Mouse (Mus musculus) lung, embryonic 15.5 days (tissue): ENCODE results near the gene Msx2. TPM values are rescaled to one million over a fixed set of nuclear protein-coding genes. Genes with fewer than 3 reads are reported as not detected.

Experiments
- ATAC-seq: fragments of 200-750 bp; cut with Nextera tagmentation; 2 replicates; pipeline ENCODE4 v1.8.0; 2017; ENCODE audit warnings: moderate number of reproducible peaks, borderline replicate concordance; ENCODE audit not compliant: low FRiP score, low TSS enrichment; ENCODE audit errors: extremely low read depth
- H3K27ac ChIP-seq: fragments of 300-500 bp; sonication (generic); 2 replicates; pipeline ENCODE4 v1.5.1; 2015; ENCODE audit warnings: moderate library complexity, mild to moderate bottlenecking, inconsistent platforms
- H3K27me3 ChIP-seq: fragments of 300-500 bp; sonication (generic); 2 replicates; pipeline ENCODE4 v1.6.1; 2015; ENCODE audit warnings: inconsistent platforms
- H3K36me3 ChIP-seq: fragments of 300-500 bp; sonication (generic); 2 replicates; pipeline ENCODE4 v1.6.1; 2015; ENCODE audit warnings: inconsistent platforms
- H3K4me1 ChIP-seq: fragments of 300-500 bp; sonication (generic); 2 replicates; pipeline ENCODE4 v1.6.1; 2015; ENCODE audit warnings: inconsistent platforms
- H3K4me2 ChIP-seq: fragments of 300-500 bp; sonication (generic); 2 replicates; pipeline ENCODE4 v1.6.1; 2015; ENCODE audit warnings: inconsistent platforms, mild to moderate bottlenecking, moderate library complexity
- H3K4me3 ChIP-seq: fragments of 300-500 bp; sonication (generic); 2 replicates; pipeline ENCODE4 v1.5.1; 2015; ENCODE audit warnings: mild to moderate bottlenecking, inconsistent platforms
- H3K9ac ChIP-seq: fragments of 300-500 bp; sonication (generic); 2 replicates; pipeline ENCODE4 v1.6.1; 2015; ENCODE audit warnings: inconsistent platforms
- H3K9me3 ChIP-seq: fragments of 300-500 bp; sonication (generic); 2 replicates; pipeline ENCODE4 v1.6.1; 2016; ENCODE audit warnings: inconsistent platforms
- WGBS: fragments of 180-500 bp; shearing (Covaris S2); methylation state at CpG from one replicate; pipeline ENCODE4 v1.1.7; 2015; 5-methylcytosine and 5-hydroxymethylcytosine counted together
- polyA plus RNA-seq: library from polyadenylated mRNA; unstranded; fragments of >200 nt; fragmentation: Nextera tagmentation; extraction: Ambion mirVana; gene quantifications from 2 replicates; pipeline ENCODE4 v1.2.1, GENCODE M21; 2015

Gene Msx2
- polyA plus RNA-seq = 0.52 and 0.70 TPM in 2 replicates

DNA sequence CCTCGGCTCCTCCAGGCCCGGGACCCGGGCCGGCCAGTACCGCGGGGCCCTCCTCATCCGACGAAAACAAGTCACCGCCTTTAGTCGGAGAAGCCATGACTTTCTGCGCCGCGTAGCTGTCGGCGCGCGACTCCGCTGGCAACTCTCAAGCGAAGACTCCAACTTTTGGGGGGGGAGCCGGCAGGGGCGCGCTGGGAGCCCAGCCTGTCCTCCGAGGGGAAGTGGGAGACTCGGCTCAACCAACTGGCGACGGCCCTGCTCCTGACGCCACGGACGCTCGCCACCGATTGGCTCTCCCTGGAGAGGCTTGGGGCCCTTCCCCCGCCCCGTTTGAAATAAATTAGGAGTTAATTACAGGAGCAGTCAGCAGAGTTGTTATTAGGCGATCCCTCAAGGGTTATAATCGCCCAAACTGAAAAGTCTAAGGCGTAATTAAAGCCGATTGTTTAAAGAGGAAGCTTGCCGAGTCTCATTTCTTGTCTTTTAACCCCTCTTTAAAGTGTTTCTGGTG lies at the start of gene Msx2:
Gene Msx2, minus strand, starts transcription at position 461 of the 511 bp plus-strand sequence.
- H3K9ac ChIP-seq = peak within 1 kb of the TSS; percentile 46
- H3K27me3 ChIP-seq = peaks cover 99% of the 10 kb centered on the region
- peak within 1 kb of the TSS; percentile 53 for H3K4me3 ChIP-seq
- ATAC-seq = peak; percentile 89; the same call in 1 of the 2 replicates
- no peak within 1 kb of the TSS for H3K27ac ChIP-seq
- no peaks in the 10 kb centered on the region for H3K9me3 ChIP-seq
- peaks cover 25% of the 10 kb centered on the region for H3K4me1 ChIP-seq
- H3K4me2 ChIP-seq = peak within 1 kb of the TSS; percentile 98
- H3K36me3 ChIP-seq = no peaks in the 10 kb centered on the region
- WGBS = under 1% methylated on average over 38 of the region's 38 CpGs

DNA sequence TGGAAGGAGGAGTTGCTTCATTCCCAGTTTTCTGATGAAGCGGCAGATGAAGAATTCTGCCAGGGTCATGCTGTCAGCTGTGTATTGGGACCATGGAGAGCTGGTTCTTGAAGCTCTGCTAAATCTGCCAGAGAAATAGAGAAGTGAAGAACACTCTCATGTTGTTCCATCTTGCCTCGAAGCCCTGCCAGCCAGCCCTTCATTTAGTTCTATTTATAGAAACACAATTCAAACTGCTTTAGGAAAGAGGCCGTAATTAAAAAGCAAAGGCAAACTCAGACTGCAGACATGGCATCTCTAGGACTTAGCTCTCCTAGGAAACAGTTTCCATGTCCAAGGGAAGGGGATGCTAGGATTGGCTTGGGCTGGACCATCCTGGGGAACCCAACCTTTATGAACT lies 48.6 kb upstream of the Msx2 start:
- WGBS = 56% methylated on average over 3 of the region's 3 CpGs
- H3K9ac ChIP-seq = no peak overlapping the region
- ATAC-seq = no peak
- no peaks in the 10 kb centered on the region for H3K36me3 ChIP-seq
- no peaks in the 10 kb centered on the region; the same call in 1 of the 2 replicates for H3K9me3 ChIP-seq
- H3K27me3 ChIP-seq = no peaks in the 10 kb centered on the region
- no peak overlapping the region for H3K4me2 ChIP-seq
- no peak overlapping the region for H3K4me3 ChIP-seq
- H3K27ac ChIP-seq = no peak overlapping the region
- H3K4me1 ChIP-seq = no peaks in the 10 kb centered on the region

DNA sequence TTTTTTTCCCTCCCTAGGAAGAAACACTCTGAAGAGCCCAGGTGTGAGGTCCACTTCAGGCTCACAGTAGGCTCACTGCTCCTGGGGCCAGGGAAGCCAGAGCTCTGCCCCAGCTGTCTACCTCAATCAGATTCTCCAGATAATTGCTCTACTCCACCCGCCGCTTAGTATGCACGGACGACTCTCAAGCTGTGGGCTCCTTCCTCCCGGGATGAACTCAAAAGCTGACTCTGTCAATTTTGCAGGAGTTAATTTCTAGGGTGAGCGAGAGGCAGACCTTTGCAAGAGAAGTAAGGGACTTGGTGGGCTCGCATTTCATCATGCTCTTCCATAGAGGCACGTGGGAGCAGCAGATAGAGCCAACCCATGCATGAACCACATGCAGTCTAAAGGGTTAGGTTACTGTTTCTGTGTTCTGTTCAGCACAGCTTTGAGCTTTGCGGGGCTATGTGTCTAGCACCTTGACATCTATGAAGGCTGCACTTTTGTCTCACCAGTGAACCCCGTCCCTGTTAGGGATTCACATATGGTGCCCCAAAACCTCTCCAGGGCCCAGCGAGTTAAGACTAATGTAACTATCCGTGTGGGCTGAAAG lies 47.6 kb upstream of the Msx2 start:
- Histone ChIP-seq H3K4me3 (no peak overlapping the region), H3K4me2 (no peak overlapping the region), H3K9ac (no peak overlapping the region), H3K27ac (no peak overlapping the region), H3K4me1 (no peaks in the 10 kb centered on the region), H3K36me3 (no peaks in the 10 kb centered on the region), H3K27me3 (no peaks in the 10 kb centered on the region), H3K9me3 (no peaks in the 10 kb centered on the region; the same call in 1 of the 2 replicates)
- ATAC-seq = no peak
- 60% methylated on average over 12 of the region's 12 CpGs for WGBS

DNA sequence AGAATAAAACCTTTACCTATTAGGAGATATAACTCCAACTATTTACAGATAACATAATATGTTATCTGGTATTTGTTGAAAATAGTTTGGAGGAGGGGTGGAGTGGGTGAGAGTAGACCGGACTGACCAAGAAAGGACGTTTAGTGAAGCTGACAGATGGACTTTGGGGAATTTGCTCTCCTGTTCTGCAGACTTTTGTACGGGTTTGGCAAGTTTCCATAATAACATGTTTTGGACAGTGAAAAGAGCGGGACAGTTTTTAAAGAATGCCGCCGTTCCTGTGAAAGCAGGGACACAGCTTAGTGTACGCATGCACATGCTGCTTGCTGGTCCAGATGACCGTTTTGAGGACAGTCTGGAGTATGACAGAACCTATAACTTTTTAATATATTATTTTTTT lies 46.9 kb upstream of the Msx2 start:
- no peaks in the 10 kb centered on the region for H3K36me3 ChIP-seq
- H3K4me3 ChIP-seq = no peak overlapping the region
- no peak overlapping the region for H3K9ac ChIP-seq
- WGBS = 35% methylated on average over 8 of the region's 8 CpGs
- no peak overlapping the region for H3K27ac ChIP-seq
- H3K4me2 ChIP-seq = no peak overlapping the region
- no peaks in the 10 kb centered on the region for H3K27me3 ChIP-seq
- no peaks in the 10 kb centered on the region; the same call in 1 of the 2 replicates for H3K9me3 ChIP-seq
- ATAC-seq = no peak
- H3K4me1 ChIP-seq = no peaks in the 10 kb centered on the region

DNA sequence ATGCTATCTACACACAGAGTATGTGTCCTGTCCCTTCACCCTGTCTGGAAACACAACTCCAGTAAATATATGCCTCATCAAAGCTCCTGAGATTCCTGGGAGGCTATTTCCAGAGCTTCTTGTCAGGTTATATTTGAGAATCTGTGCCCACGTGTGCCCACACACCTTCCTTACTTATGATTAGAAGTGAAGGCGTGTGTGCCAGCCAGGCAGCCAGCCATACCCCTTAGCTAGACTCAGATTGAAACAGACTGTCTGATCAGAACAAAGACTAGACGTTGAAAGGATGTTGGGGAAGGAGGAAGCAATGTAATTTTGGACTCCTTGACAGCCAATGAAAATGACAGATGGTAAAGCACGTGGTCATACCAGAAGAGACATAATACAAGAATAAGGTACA lies 45.4 kb upstream of the Msx2 start:
- WGBS = 65% methylated on average over 4 of the region's 4 CpGs
- Histone ChIP-seq H3K4me2 (no peak overlapping the region), H3K9me3 (no peaks in the 10 kb centered on the region; the same call in 1 of the 2 replicates), H3K4me3 (no peak overlapping the region), H3K9ac (no peak overlapping the region), H3K4me1 (no peaks in the 10 kb centered on the region), H3K27ac (no peak overlapping the region), H3K27me3 (no peaks in the 10 kb centered on the region), H3K36me3 (no peaks in the 10 kb centered on the region)
- ATAC-seq = no peak

DNA sequence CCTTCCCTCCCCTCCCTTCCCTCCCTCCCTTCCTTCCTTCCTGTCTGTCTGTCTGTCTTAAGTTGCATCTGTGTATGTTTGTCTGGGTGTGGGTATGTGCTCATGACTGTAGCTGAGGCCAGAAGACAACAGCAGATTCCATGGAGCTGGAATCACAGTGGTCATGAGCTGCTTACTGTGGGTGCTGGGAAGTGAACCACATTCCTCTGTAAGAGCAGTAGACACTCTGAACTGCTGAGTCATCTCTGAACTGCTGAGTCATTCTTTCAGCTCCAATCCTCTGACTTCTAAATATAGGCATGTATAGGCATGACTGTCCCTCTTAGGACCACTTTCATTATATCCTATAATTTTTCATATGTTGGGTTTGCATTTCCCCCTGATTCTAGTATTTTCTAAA lies 41.7 kb upstream of the Msx2 start:
- Histone ChIP-seq H3K4me2 (no peak overlapping the region), H3K27me3 (no peaks in the 10 kb centered on the region), H3K9ac (no peak overlapping the region), H3K4me1 (no peaks in the 10 kb centered on the region), H3K4me3 (no peak overlapping the region), H3K27ac (no peak overlapping the region), H3K36me3 (no peaks in the 10 kb centered on the region), H3K9me3 (no peaks in the 10 kb centered on the region; the same call in 1 of the 2 replicates)
- no peak for ATAC-seq

DNA sequence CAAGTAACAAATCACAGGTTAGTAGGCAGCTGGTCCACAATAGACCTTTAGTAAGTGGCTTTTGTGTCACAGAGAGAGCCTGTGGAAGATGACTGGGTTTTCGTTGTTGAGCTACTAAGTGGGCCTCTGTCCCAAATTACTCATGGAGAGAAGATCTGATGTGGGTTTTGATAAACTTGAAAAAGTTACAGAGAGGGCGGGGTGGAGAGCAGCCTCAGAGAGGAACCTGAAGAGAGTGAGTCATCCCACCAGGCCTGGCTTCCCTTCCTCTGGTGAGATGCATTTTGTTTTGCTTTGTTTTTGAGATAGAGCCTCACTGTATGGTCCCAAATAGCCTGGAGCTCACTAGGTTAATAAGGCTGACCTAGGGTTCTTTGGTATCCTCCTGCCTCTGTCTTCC lies 38.5 kb upstream of the Msx2 start:
- H3K4me2 ChIP-seq = no peak overlapping the region
- no peaks in the 10 kb centered on the region for H3K4me1 ChIP-seq
- no peak overlapping the region for H3K27ac ChIP-seq
- no peak overlapping the region for H3K9ac ChIP-seq
- H3K36me3 ChIP-seq = no peaks in the 10 kb centered on the region
- ATAC-seq = no peak
- H3K9me3 ChIP-seq = no peaks in the 10 kb centered on the region; the same call in 1 of the 2 replicates
- WGBS = 78% methylated on average over 2 of the region's 2 CpGs
- no peaks in the 10 kb centered on the region for H3K27me3 ChIP-seq
- no peak overlapping the region for H3K4me3 ChIP-seq

DNA sequence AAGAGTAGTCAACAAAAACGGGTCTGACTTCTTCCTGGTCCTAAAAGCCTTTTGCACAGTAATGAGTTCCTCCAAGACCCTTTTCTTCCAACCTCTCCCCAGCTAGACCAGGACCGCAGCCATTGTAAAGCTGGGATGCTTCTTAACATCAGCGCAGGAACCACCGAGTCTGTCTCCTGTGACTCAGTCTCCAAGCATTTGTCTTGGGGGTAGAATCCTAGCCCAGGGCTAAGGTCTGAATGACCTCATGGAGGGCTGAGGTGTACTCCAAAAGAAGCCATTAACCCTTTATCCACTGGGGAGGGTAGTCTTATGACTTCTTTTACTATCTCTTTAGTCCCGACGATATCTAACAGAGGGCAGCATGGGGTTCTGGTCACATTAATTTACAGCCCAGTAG lies 29.5 kb upstream of the Msx2 start:
- no peaks in the 10 kb centered on the region for H3K36me3 ChIP-seq
- WGBS = 48% methylated on average over 6 of the region's 6 CpGs
- no peaks in the 10 kb centered on the region; the same call in 1 of the 2 replicates for H3K27me3 ChIP-seq
- H3K9me3 ChIP-seq = no peaks in the 10 kb centered on the region
- no peak overlapping the region for H3K27ac ChIP-seq
- no peaks in the 10 kb centered on the region for H3K4me1 ChIP-seq
- H3K4me3 ChIP-seq = no peak overlapping the region
- no peak overlapping the region for H3K9ac ChIP-seq
- no peak overlapping the region for H3K4me2 ChIP-seq
- ATAC-seq = no peak

DNA sequence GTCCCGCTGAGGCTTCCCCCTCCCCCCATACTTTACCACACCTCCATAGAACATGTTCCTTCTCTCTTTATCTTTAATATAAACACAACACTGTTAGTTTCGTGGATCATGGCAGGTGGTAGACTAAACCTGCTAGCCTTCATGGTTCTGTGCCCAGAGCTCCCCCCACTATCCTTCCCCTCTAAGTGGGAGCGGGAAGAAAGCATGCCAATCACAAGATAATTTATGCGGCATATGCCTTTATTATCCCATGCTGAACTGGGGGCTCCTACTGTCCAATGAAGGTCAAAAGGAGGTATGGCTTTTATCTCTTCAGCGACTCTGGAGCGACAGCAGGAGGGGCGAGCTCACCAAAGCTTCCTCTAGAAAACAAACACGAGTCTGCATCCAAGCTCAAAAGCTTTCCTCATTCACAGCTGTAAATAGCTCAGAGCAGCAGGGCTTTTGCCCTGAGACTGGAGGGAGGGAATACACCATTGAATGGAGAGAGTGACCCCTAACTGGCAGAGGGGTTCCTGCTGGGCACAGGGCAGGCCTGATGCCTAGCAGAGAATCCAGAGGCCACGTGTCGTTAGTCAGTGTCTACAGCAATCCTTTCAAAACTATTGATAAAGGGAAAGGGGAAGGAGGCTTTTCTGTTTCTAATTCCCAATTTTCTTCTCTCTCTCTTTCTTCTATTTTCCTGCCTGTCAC lies 28.8 kb upstream of the Msx2 start:
- Histone ChIP-seq H3K36me3 (no peaks in the 10 kb centered on the region), H3K9ac (no peak overlapping the region), H3K27me3 (no peaks in the 10 kb centered on the region; the same call in 1 of the 2 replicates), H3K4me2 (no peak overlapping the region), H3K4me1 (no peaks in the 10 kb centered on the region), H3K27ac (no peak overlapping the region), H3K4me3 (no peak overlapping the region), H3K9me3 (no peaks in the 10 kb centered on the region)
- no peak for ATAC-seq
- WGBS = 23% methylated on average over 10 of the region's 10 CpGs

DNA sequence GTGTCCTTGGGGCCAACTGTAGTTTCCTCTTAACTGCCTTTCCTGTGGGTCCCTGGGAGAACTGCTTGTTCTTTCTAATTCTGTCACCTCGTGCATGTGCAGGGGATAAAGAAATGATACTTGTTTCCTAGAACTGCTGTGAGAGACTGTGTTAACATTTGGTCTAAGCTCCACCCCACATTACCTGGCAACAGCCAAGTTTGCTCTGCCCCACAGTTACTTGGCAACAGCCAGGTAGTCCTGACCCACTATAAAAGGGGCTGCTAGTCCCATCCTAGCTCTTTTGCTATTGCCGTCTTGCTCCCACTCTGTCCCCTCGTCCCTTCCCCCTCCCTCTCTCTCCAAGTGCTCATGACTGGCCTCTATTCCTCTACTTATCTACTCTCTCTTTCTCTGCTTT lies 28.2 kb upstream of the Msx2 start:
- Histone ChIP-seq H3K4me2 (no peak overlapping the region), H3K4me1 (no peaks in the 10 kb centered on the region), H3K27me3 (no peaks in the 10 kb centered on the region; the same call in 1 of the 2 replicates), H3K36me3 (no peaks in the 10 kb centered on the region), H3K27ac (no peak overlapping the region), H3K4me3 (no peak overlapping the region), H3K9ac (no peak overlapping the region), H3K9me3 (no peaks in the 10 kb centered on the region)
- WGBS = 19% methylated on average over 3 of the region's 3 CpGs
- ATAC-seq = no peak

DNA sequence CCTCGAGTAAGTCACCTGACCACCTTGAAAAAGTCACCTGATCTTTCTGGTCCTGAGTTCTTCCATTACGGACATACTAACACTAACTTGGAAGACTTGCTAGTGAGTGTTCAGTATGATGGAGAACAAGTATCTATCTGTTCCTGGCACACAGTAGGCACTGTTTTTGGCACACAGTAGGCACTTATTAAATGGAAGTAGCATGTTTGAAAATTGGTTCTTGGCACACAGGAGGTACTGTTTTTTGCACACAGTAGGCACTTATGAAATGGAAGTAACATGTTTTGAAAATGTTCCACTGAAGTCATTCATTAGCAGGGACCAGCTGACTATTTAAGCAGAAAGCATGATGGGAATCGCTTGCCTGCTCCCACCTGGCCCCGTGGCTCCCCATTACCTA lies 13.6 kb upstream of the Msx2 start:
- H3K27me3 ChIP-seq = peaks cover 12% of the 10 kb centered on the region; the same call in 1 of the 2 replicates
- no peak for ATAC-seq
- H3K27ac ChIP-seq = no peak overlapping the region
- 60% methylated on average over 4 of the region's 4 CpGs for WGBS
- H3K36me3 ChIP-seq = no peaks in the 10 kb centered on the region
- H3K4me1 ChIP-seq = no peaks in the 10 kb centered on the region
- H3K4me2 ChIP-seq = no peak overlapping the region
- no peak overlapping the region for H3K4me3 ChIP-seq
- no peaks in the 10 kb centered on the region for H3K9me3 ChIP-seq
- H3K9ac ChIP-seq = no peak overlapping the region

DNA sequence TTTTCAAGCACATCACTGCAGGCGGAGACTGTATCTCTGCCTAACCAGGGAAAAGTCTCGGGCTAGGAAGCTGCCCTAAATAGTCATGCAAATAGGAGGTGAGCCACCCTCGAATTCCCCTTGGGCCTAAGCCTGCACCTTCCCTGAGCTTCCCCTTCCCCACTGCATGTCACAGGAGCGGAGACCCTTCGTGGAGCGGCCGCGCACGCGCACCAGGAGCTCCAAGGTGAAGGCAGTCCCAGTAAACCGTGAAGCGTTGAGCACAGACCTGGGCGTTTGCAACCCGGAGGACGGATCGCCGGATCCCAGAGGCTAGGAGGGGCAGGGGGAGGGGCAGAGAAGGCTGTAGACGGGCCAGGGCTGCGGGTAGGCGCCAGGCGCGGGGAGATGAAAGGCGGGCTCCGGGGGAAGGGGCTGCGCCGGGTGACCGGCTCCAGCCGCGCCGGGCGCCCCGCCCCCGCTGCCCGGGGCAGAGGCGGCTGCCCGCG lies 2.9 kb upstream of the Msx2 start:
- no peaks in the 10 kb centered on the region for H3K36me3 ChIP-seq
- ATAC-seq = peak; percentile 43; the same call in 1 of the 2 replicates
- peak overlapping the region; percentile 49 for H3K4me3 ChIP-seq
- no peaks in the 10 kb centered on the region for H3K9me3 ChIP-seq
- peak overlapping the region; percentile 13; the same call in 1 of the 2 replicates for H3K9ac ChIP-seq
- no peak overlapping the region for H3K27ac ChIP-seq
- H3K27me3 ChIP-seq = peaks cover 77% of the 10 kb centered on the region
- under 1% methylated on average over 37 of the region's 37 CpGs for WGBS
- peak overlapping the region; percentile 95 for H3K4me2 ChIP-seq
- H3K4me1 ChIP-seq = peaks cover 25% of the 10 kb centered on the region
